In genomic region chr17:83666597-83667287, GRCm38 (mm10) we compare ENCODE assay signal across 12 mouse cellular contexts. TPM values are rescaled to one million over a fixed set of nuclear protein-coding genes. Genes with fewer than 3 reads are reported as not detected.
DNase-seq lines count a peak whose midpoint lies in the region; ATAC-seq and TF ChIP-seq lines count a peak whose summit lies in the region.
"Had no signal": no experiment of that assay in that cellular context is flagged by ENCODE, and none has a peak within 500 bp of the region (broad histone marks: within the 10 kb centered on the region; RNA-seq: fewer than 3 reads in every experiment).

No protein-coding gene starts in this region.

- no peak overlapping the region for H3K4me3 ChIP-seq in heart, embryonic 13.5 days
- H3K4me3 ChIP-seq in lung, postnatal 0 days (ENCODE audit: low read depth, low read length): no peak overlapping the region

- peak overlapping the region; percentile 33 for H3K4me2 ChIP-seq in heart, embryonic 13.5 days
- peak overlapping the region; percentile 11; the same call in 1 of the 2 replicates for H3K4me2 ChIP-seq in lung, postnatal 0 days (replicated peaks; ENCODE audit: low read depth, low read length)

- no peak for TF ChIP-seq EP300 in lung, postnatal 0 days (IDR thresholded peaks at IDR 0.05)

- no peaks in the 10 kb centered on the region for H3K36me3 ChIP-seq in heart, embryonic 13.5 days
- H3K36me3 ChIP-seq in lung, postnatal 0 days (ENCODE audit: insufficient read depth, low read length): no peaks in the 10 kb centered on the region

- 42% methylated on average over 13 of the region's 13 CpGs for WGBS in heart, embryonic 13.5 days
- 61% methylated on average over 13 of the region's 13 CpGs for WGBS in lung, postnatal 0 days

- no peak for TF ChIP-seq CTCF in lung, postnatal 0 days (IDR thresholded peaks at IDR 0.05)

- peak; percentile 51; the same call in 1 of the 2 replicates for ATAC-seq in heart, embryonic 13.5 days (ENCODE audit: extremely low read depth, insufficient number of reproducible peaks, low FRiP score, low TSS enrichment)
- ATAC-seq in lung, postnatal 0 days: no peak; the same call in 1 of the 2 replicates

- no peak overlapping the region for H3K9ac ChIP-seq in heart, embryonic 13.5 days
- H3K9ac ChIP-seq in lung, postnatal 0 days (replicated peaks; ENCODE audit: low read depth): no peak overlapping the region

- peaks cover 11% of the 10 kb centered on the region; the same call in 1 of the 2 replicates for H3K9me3 ChIP-seq in heart, embryonic 13.5 days
- no peaks in the 10 kb centered on the region for H3K9me3 ChIP-seq in lung, postnatal 0 days (ENCODE audit: low read length)

- no peak overlapping the region for H3K27ac ChIP-seq in heart, embryonic 13.5 days (replicated peaks)
- H3K27ac ChIP-seq in lung, postnatal 0 days (ENCODE audit: low read length): no peak overlapping the region

- no peaks in the 10 kb centered on the region for H3K4me1 ChIP-seq in heart, embryonic 13.5 days
- H3K4me1 ChIP-seq in lung, postnatal 0 days (ENCODE audit: insufficient read depth, low read depth, low read length): no peaks in the 10 kb centered on the region

- no peaks in the 10 kb centered on the region for H3K27me3 ChIP-seq in heart, embryonic 13.5 days (replicated peaks)
- no peaks in the 10 kb centered on the region for H3K27me3 ChIP-seq in lung, postnatal 0 days (replicated peaks; ENCODE audit: insufficient read depth, low read length)

- DNase-seq in heart, adult 9 months (ENCODE audit: low spot score in 2 of 2): no peak
- peak; percentile 89 for DNase-seq in A20 (ENCODE audit: low read depth, low spot score)
- DNase-seq in c-Kit-positive CD71-negative TER-119-negative erythroid progenitor cells, embryonic 14.5 days (ENCODE audit: low read depth): peak; percentile 60
- peak; percentile 30 for DNase-seq in lung, postnatal 0 days (ENCODE audit: low spot score)
- no peak for DNase-seq in gastrocnemius, postnatal 14 days
- DNase-seq in left cerebral cortex, postnatal 14 days (ENCODE audit: low spot score in 2 of 2): no peak
- DNase-seq in kidney, postnatal 10 days: no peak
- DNase-seq: gastrocnemius, postnatal 10 days; kidney, adult 2 months; right cerebral cortex, postnatal 25 days had no signal

- intact Hi-C loops in gastrocnemius, postnatal 14 days (cut with DNase I; ENCODE audit: low total_unique reads): no loop called here
- intact Hi-C loops in left cerebral cortex, postnatal 14 days (cut with DNase I): no loop called here

RNA-seq across cellular contexts. Expression of gene Kcng3, which starts 35.0 kb away (rescaled TPM):
- not detected in 2 replicates for polyA plus RNA-seq in heart, embryonic 13.5 days (2015; fragmentation: Nextera tagmentation; extraction: Ambion mirVana)
- not detected in 2 replicates for polyA plus RNA-seq in lung, postnatal 0 days (2015; fragmentation: Nextera tagmentation; extraction: Ambion mirVana)
- not detected for total RNA-seq in gastrocnemius, postnatal 14 days (2021)
- 1 to 10 TPM; 8.1 to 8.2 TPM for total RNA-seq in left cerebral cortex, postnatal 14 days (2021)
- polyA plus RNA-seq: embryonic facial prominence, embryonic 11.5 days had no signal

RNA-seq across cellular contexts. Expression of gene Mta3, which starts 39.2 kb away (rescaled TPM):
- polyA plus RNA-seq in heart, embryonic 13.5 days (2015; fragmentation: Nextera tagmentation; extraction: Ambion mirVana): 34.9 and 37.4 TPM in 2 replicates
- 32.0 and 40.0 TPM in 2 replicates for polyA plus RNA-seq in lung, postnatal 0 days (2015; fragmentation: Nextera tagmentation; extraction: Ambion mirVana)
- 10 to 100 TPM; 10.4 to 10.8 TPM for total RNA-seq in gastrocnemius, postnatal 14 days (2021)
- total RNA-seq in left cerebral cortex, postnatal 14 days (2021): 10 to 100 TPM; 65.9 to 68.5 TPM

Comparison
In these comparisons a context has a peak if more than half of its experiments do, and no peak if none do; other contexts are left out.
1. DNase-seq: peak in A20 (single experiment), c-Kit-positive CD71-negative TER-119-negative erythroid progenitor cells, embryonic 14.5 days (single experiment) and lung, postnatal 0 days (single experiment); none in heart, adult 9 months (0 of 2), gastrocnemius, postnatal 14 days (single experiment), left cerebral cortex, postnatal 14 days (0 of 2) and kidney, postnatal 10 days (single experiment).
2. RNA of gene Kcng3, which starts 35.0 kb away (total RNA-seq): 8.1 to 8.2 TPM in left cerebral cortex, postnatal 14 days; not detected in gastrocnemius, postnatal 14 days; every median in the first group is over 4 times any median in the second.
3. RNA of gene Mta3, which starts 39.2 kb away (total RNA-seq): 65.9 to 68.5 TPM in left cerebral cortex, postnatal 14 days; 10.4 to 10.8 TPM in gastrocnemius, postnatal 14 days; every median in the first group is over 4 times any median in the second.